ENCODE assay signal across 27 mouse cellular contexts in the genomic region with DNA sequence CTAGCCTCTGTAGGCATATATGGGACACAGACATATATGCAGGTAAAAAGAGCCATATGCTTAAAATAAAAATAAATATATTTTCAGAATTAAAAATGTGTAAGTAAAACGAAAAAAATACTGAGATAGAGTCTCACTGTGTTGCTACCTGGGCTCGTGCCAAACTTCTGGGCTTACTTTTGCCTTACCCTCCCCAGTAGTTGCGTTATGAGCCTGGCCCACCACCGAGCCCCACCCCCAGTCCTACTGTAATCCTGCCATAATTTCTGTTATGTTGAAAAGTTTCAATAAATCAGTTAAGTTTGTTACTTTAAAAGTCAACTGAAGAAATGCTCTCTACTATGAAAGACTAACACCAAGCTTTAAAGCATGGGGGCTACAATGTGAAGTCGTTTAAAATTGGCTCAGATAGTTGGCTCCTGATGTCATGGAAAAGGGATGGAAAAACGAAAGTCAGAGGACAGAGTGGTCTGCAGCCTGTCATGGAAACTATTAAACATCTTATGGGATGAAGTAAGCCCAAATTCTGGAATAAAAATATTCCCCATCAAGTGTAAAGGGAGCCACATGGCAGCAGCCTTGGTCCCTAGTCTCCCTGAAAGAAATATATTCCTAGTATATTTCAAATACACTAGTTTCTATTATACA. TPM values are rescaled to one million over a fixed set of nuclear protein-coding genes. Genes with fewer than 3 reads are reported as not detected.
DNase-seq lines count a peak whose midpoint lies in the region; ATAC-seq and TF ChIP-seq lines count a peak whose summit lies in the region.
"Had no signal": no experiment of that assay in that cellular context is flagged by ENCODE, and none has a peak within 500 bp of the region (broad histone marks: within the 10 kb centered on the region; RNA-seq: fewer than 3 reads in every experiment).

No protein-coding gene starts in this region.

- no peak overlapping the region for H3K4me3 ChIP-seq in forebrain, embryonic 11.5 days (ENCODE audit: low read depth, low read length)
- no peak overlapping the region for H3K4me3 ChIP-seq in forebrain, embryonic 12.5 days (replicated peaks)
- no peak overlapping the region for H3K4me3 ChIP-seq in intestine, embryonic 14.5 days (ENCODE audit: low read depth, low read length)
- H3K4me3 ChIP-seq in intestine, postnatal 0 days (ENCODE audit: low read depth, low read length), result no peak overlapping the region
- no peak overlapping the region for H3K4me3 ChIP-seq in limb, embryonic 15.5 days
- H3K4me3 ChIP-seq: forebrain, embryonic 15.5 days; heart, embryonic 10.5 days; limb, embryonic 12.5 days; liver, embryonic 13.5 days; midbrain, embryonic 12.5 days; myocyte; neural tube, embryonic 12.5 days had no signal

- no peaks in the 10 kb centered on the region for H3K9me3 ChIP-seq in forebrain, embryonic 11.5 days (ENCODE audit: control insufficient read depth, low read length)
- H3K9me3 ChIP-seq in forebrain, embryonic 12.5 days, result no peaks in the 10 kb centered on the region
- no peaks in the 10 kb centered on the region for H3K9me3 ChIP-seq in intestine, embryonic 14.5 days (ENCODE audit: control insufficient read depth, low read length)
- H3K9me3 ChIP-seq in intestine, postnatal 0 days (ENCODE audit: control insufficient read depth), result no peaks in the 10 kb centered on the region
- H3K9me3 ChIP-seq in limb, embryonic 15.5 days, result no peaks in the 10 kb centered on the region
- H3K9me3 ChIP-seq: forebrain, embryonic 15.5 days; heart, embryonic 10.5 days; limb, embryonic 12.5 days; liver, embryonic 13.5 days; midbrain, embryonic 12.5 days; neural tube, embryonic 12.5 days had no signal

- no peak overlapping the region for H3K4me2 ChIP-seq in forebrain, embryonic 11.5 days (ENCODE audit: low read depth, low read length, severe bottlenecking)
- H3K4me2 ChIP-seq in forebrain, embryonic 12.5 days, result no peak overlapping the region
- no peak overlapping the region for H3K4me2 ChIP-seq in intestine, embryonic 14.5 days (ENCODE audit: low read length)
- no peak overlapping the region for H3K4me2 ChIP-seq in intestine, postnatal 0 days (replicated peaks; ENCODE audit: low read depth)
- no peak overlapping the region for H3K4me2 ChIP-seq in limb, embryonic 15.5 days
- H3K4me2 ChIP-seq: forebrain, embryonic 15.5 days; hindbrain, embryonic 14.5 days; limb, embryonic 12.5 days; liver, embryonic 13.5 days; midbrain, embryonic 12.5 days; neural tube, embryonic 12.5 days had no signal

- 82% methylated on average over 6 of the region's 6 CpGs for WGBS in forebrain, embryonic 11.5 days
- WGBS in forebrain, embryonic 12.5 days, result 83% methylated on average over 6 of the region's 6 CpGs
- 46% methylated on average over 6 of the region's 6 CpGs for WGBS in intestine, embryonic 14.5 days
- 57% methylated on average over 6 of the region's 6 CpGs for WGBS in intestine, postnatal 0 days
- 32% methylated on average over 6 of the region's 6 CpGs for WGBS in limb, embryonic 15.5 days

- H3K9ac ChIP-seq in forebrain, embryonic 11.5 days (ENCODE audit: low read length), result no peak overlapping the region
- H3K9ac ChIP-seq in forebrain, embryonic 12.5 days, result no peak overlapping the region
- no peak overlapping the region for H3K9ac ChIP-seq in intestine, embryonic 14.5 days (ENCODE audit: low read length)
- H3K9ac ChIP-seq in intestine, postnatal 0 days (ENCODE audit: low read depth, low read length), result no peak overlapping the region
- H3K9ac ChIP-seq in limb, embryonic 15.5 days, result no peak overlapping the region
- H3K9ac ChIP-seq: forebrain, embryonic 15.5 days; hindbrain, embryonic 14.5 days; limb, embryonic 12.5 days; liver, embryonic 13.5 days; midbrain, embryonic 12.5 days; neural tube, embryonic 12.5 days had no signal

- DNase-seq in forebrain, embryonic 11.5 days (ENCODE audit: low spot score), result peak; percentile 3
- DNase-seq in intestine, embryonic 14.5 days (ENCODE audit: low spot score), result no peak
- DNase-seq in lung, postnatal 10 days, result peak; percentile 42
- no peak for DNase-seq in lung, postnatal 25 days (ENCODE audit: low spot score)
- no peak for DNase-seq in adrenal gland, postnatal 10 days
- DNase-seq: adrenal gland, adult 8-10 months; cerebellum, adult 8-10 months; cerebellum, postnatal 25 days; kidney, adult 8-10 months; layer of hippocampus, postnatal 36 days; liver, embryonic 13.5 days; lung, adult 18-20 months; lung, postnatal 14 days; right cerebral cortex, adult 18-20 months; spleen, adult 18-20 months had no signal

- no peaks in the 10 kb centered on the region for H3K36me3 ChIP-seq in forebrain, embryonic 11.5 days (ENCODE audit: control insufficient read depth, insufficient read depth, low read length)
- H3K36me3 ChIP-seq in forebrain, embryonic 12.5 days (replicated peaks), result no peaks in the 10 kb centered on the region
- no peaks in the 10 kb centered on the region for H3K36me3 ChIP-seq in intestine, embryonic 14.5 days (ENCODE audit: control insufficient read depth, insufficient read depth, low read length)
- H3K36me3 ChIP-seq in intestine, postnatal 0 days (ENCODE audit: control insufficient read depth, insufficient read depth), result no peaks in the 10 kb centered on the region
- H3K36me3 ChIP-seq in limb, embryonic 15.5 days, result no peaks in the 10 kb centered on the region
- H3K36me3 ChIP-seq: forebrain, embryonic 15.5 days; heart, embryonic 10.5 days; limb, embryonic 12.5 days; liver, embryonic 13.5 days; midbrain, embryonic 12.5 days; neural tube, embryonic 12.5 days had no signal

- TF ChIP-seq CTCF in intestine, postnatal 0 days (IDR thresholded peaks at IDR 0.05; ENCODE audit: low read depth), result no peak

- H3K27ac ChIP-seq in forebrain, embryonic 11.5 days (ENCODE audit: low read depth, low read length), result no peak overlapping the region
- no peak overlapping the region for H3K27ac ChIP-seq in forebrain, embryonic 12.5 days
- H3K27ac ChIP-seq in intestine, embryonic 14.5 days (ENCODE audit: low read depth), result peak overlapping the region; percentile 51; the same call in 1 of the 2 replicates
- H3K27ac ChIP-seq in intestine, postnatal 0 days (ENCODE audit: low read depth, low read length), result no peak overlapping the region
- peak overlapping the region; percentile 48 for H3K27ac ChIP-seq in limb, embryonic 15.5 days
- H3K27ac ChIP-seq: forebrain, embryonic 15.5 days; heart, embryonic 10.5 days; hindbrain, embryonic 14.5 days; limb, embryonic 12.5 days; liver, embryonic 13.5 days; midbrain, embryonic 12.5 days; neural tube, embryonic 12.5 days had no signal

- H3K27me3 ChIP-seq in forebrain, embryonic 11.5 days (ENCODE audit: control insufficient read depth, insufficient read depth, low read length), result no peaks in the 10 kb centered on the region
- H3K27me3 ChIP-seq in forebrain, embryonic 12.5 days, result no peaks in the 10 kb centered on the region
- no peaks in the 10 kb centered on the region for H3K27me3 ChIP-seq in intestine, embryonic 14.5 days (replicated peaks; ENCODE audit: control insufficient read depth, insufficient read depth, low read length)
- H3K27me3 ChIP-seq in intestine, postnatal 0 days (replicated peaks; ENCODE audit: control insufficient read depth, insufficient read depth, low read length), result no peaks in the 10 kb centered on the region
- H3K27me3 ChIP-seq in limb, embryonic 15.5 days, result no peaks in the 10 kb centered on the region
- H3K27me3 ChIP-seq: CH12.LX; forebrain, embryonic 15.5 days; limb, embryonic 12.5 days; liver, embryonic 13.5 days; midbrain, embryonic 12.5 days; neural tube, embryonic 12.5 days had no signal

- H3K4me1 ChIP-seq in forebrain, embryonic 11.5 days (replicated peaks; ENCODE audit: control insufficient read depth, insufficient read depth, low read length), result no peaks in the 10 kb centered on the region
- peaks cover 10% of the 10 kb centered on the region for H3K4me1 ChIP-seq in forebrain, embryonic 12.5 days
- H3K4me1 ChIP-seq in intestine, embryonic 14.5 days (replicated peaks; ENCODE audit: control insufficient read depth, insufficient read depth, low read length), result no peaks in the 10 kb centered on the region; the same call in 1 of the 2 replicates
- no peaks in the 10 kb centered on the region for H3K4me1 ChIP-seq in intestine, postnatal 0 days (replicated peaks; ENCODE audit: control insufficient read depth, insufficient read depth, low read length)
- 0 out of 2 replicates have a peak, but pooled peaks cover 4% of the 10 kb centered on the region for H3K4me1 ChIP-seq in limb, embryonic 15.5 days
- H3K4me1 ChIP-seq: heart, embryonic 10.5 days; limb, embryonic 12.5 days; liver, embryonic 13.5 days; neural tube, embryonic 12.5 days had no signal

- no peak for ATAC-seq in forebrain, embryonic 11.5 days (replicated peaks; ENCODE audit: low FRiP score)
- no peak for ATAC-seq in forebrain, embryonic 12.5 days (ENCODE audit: low FRiP score)
- peak; percentile 27; the same call in 1 of the 2 replicates for ATAC-seq in intestine, embryonic 14.5 days (replicated peaks; ENCODE audit: low FRiP score, low TSS enrichment, low read depth)
- no peak for ATAC-seq in intestine, postnatal 0 days
- ATAC-seq in limb, embryonic 15.5 days (ENCODE audit: insufficient number of reproducible peaks, low FRiP score, low TSS enrichment, low read depth), result peak; percentile 83
- ATAC-seq: forebrain, embryonic 15.5 days had no signal

RNA-seq across cellular contexts. Expression of a gene that starts 17.8 kb away (rescaled TPM):
- 10.9 and 13.8 TPM in 2 replicates for polyA plus RNA-seq in forebrain, embryonic 11.5 days (2014; fragmentation: Nextera tagmentation; extraction: Ambion mirVana)
- polyA plus RNA-seq in forebrain, embryonic 12.5 days (2016; fragmentation: Nextera tagmentation; extraction: Ambion mirVana), result 11.3 and 11.8 TPM in 2 replicates
- 10.8 and 12.3 TPM in 2 replicates for polyA plus RNA-seq in intestine, embryonic 14.5 days (2014; fragmentation: Nextera tagmentation; extraction: Ambion mirVana)
- polyA plus RNA-seq in intestine, postnatal 0 days (2015; fragmentation: Nextera tagmentation; extraction: Ambion mirVana), result 1.3 and 1.5 TPM in 2 replicates
- polyA plus RNA-seq in limb, embryonic 15.5 days (2015; fragmentation: Nextera tagmentation; extraction: Ambion mirVana), result 6.1 and 7.2 TPM in 2 replicates
- 10 to 100 TPM; 13.0 to 18.4 TPM for total RNA-seq in adrenal gland, postnatal 10 days (2021)

RNA-seq across cellular contexts. Expression of a gene that starts 27.9 kb away (rescaled TPM):
- polyA plus RNA-seq in forebrain, embryonic 11.5 days (2014; fragmentation: Nextera tagmentation; extraction: Ambion mirVana), result 3.2 and 3.5 TPM in 2 replicates
- polyA plus RNA-seq in forebrain, embryonic 12.5 days (2016; fragmentation: Nextera tagmentation; extraction: Ambion mirVana), result 2.1 and 2.6 TPM in 2 replicates
- 12.7 and 17.2 TPM in 2 replicates for polyA plus RNA-seq in intestine, embryonic 14.5 days (2014; fragmentation: Nextera tagmentation; extraction: Ambion mirVana)
- 2.4 and 2.8 TPM in 2 replicates for polyA plus RNA-seq in intestine, postnatal 0 days (2015; fragmentation: Nextera tagmentation; extraction: Ambion mirVana)
- 8.2 and 9.5 TPM in 2 replicates for polyA plus RNA-seq in limb, embryonic 15.5 days (2015; fragmentation: Nextera tagmentation; extraction: Ambion mirVana)
- 1 to 10 TPM; 7.4 to 7.6 TPM for total RNA-seq in adrenal gland, postnatal 10 days (2021)
- total RNA-seq: hematopoietic stem cell, adult 5-6 weeks had no signal

Comparison
In these comparisons a context has a peak if more than half of its experiments do, and no peak if none do; other contexts are left out.
1. ATAC-seq: peak in intestine, embryonic 14.5 days (single experiment) and limb, embryonic 15.5 days (single experiment); none in forebrain, embryonic 11.5 days (single experiment), forebrain, embryonic 12.5 days (single experiment) and intestine, postnatal 0 days (single experiment).
2. DNase-seq: peak in forebrain, embryonic 11.5 days (single experiment) and lung, postnatal 10 days (single experiment); none in intestine, embryonic 14.5 days (single experiment), lung, postnatal 25 days (single experiment) and adrenal gland, postnatal 10 days (single experiment).
3. H3K27ac ChIP-seq: peak in intestine, embryonic 14.5 days (single experiment) and limb, embryonic 15.5 days (single experiment); none in forebrain, embryonic 11.5 days (single experiment), forebrain, embryonic 12.5 days (single experiment) and intestine, postnatal 0 days (single experiment).